Mouse (Mus musculus): ENCODE data around the gene Sgpp2. TPM values are rescaled to one million over a fixed set of nuclear protein-coding genes. Genes with fewer than 3 reads are reported as not detected.

Gene Sgpp2
- polyA plus RNA-seq, 1 experiment from 2014 or later, result 16.0 TPM

DNA sequence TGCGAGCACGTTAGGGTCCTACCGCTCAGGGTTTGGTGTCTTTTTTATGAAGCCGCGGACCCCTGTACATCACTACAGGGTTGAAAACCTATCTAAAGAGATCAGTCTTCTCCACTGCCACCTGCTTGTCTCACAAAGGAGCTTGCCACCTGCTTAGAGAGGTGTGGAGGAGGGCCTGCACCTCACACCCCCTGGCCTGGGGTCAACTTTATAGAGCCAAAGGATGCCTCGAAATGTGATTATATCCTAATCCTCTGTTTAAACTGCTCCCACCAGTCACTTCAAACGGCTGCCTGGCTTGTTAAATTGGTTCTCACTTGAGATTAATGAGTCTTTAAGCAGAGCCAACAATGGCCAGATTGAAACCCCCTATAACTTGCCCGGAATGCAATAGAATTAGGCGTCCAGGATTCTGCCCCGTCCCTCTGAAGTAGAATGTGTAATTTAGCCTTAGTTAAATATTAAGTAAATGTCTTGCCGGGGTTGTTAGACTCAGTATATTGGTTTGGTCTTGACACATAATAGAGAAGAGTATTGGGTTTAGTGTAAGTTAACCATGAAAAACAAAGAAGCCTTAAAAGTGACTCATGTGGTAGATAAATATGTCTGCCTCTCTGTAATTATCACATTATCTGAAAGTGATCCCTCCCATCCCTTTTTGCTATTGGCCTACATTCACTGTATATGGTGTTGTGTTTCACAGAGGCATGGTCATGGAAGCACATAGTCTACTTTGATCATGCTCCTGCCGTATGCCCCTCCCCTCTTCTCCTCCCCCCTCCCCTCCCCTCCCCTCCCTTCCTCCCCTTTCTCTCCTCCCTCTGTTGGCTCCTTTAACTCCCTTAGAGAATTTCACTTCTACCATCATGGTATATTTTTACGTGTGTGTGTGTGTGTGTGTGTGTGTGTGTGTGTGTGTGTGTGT lies 54.1 kb downstream of the Sgpp2 start:
- WGBS, result 30% methylated on average over 13 of the region's 13 CpGs
- no peaks in the 10 kb centered on the region for H3K36me3 ChIP-seq (ENCODE audit: insufficient read depth, low read length)
- H3K9me3 ChIP-seq (replicated peaks; ENCODE audit: low read length), result no peaks in the 10 kb centered on the region
- peak; percentile 43; the same call in 1 of the 2 replicates for ATAC-seq (replicated peaks; ENCODE audit: low FRiP score, low read depth)
- H3K4me2 ChIP-seq (ENCODE audit: low read length), result no peak overlapping the region
- TF ChIP-seq CTCF (IDR thresholded peaks at IDR 0.05; ENCODE audit: low read depth), result no peak
- peak; percentile 42 for DNase-seq (ENCODE audit: low spot score)
- H3K9ac ChIP-seq (ENCODE audit: low read depth, low read length), result no peak overlapping the region
- H3K4me1 ChIP-seq (replicated peaks; ENCODE audit: insufficient read depth, low read length), result peaks cover 10% of the 10 kb centered on the region; the same call in 1 of the 2 replicates
- no peaks in the 10 kb centered on the region for H3K27me3 ChIP-seq (ENCODE audit: insufficient read depth, low read length)
- no peak overlapping the region for H3K27ac ChIP-seq
- no peak overlapping the region for H3K4me3 ChIP-seq (replicated peaks; ENCODE audit: low read depth, low read length)

DNA sequence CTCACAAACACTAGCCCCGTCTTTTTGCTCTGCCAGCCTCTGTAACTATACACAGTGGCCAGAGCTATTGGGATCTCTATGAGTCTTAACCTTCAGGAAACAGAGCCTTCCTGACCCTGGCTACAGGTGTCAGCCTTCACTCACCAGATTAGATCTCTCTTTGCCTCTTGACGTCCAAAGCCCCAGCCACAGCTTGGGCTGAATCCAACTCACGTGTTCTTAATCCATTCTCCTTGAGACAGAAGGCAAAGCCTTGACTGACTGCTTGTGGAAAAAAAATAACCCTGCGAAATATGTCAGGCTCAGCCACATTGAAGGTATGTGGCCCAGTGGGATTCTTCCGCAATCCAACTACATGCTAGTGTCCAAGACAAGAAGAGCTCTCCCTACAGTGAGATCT lies 57.7 kb downstream of the Sgpp2 start:
- Histone ChIP-seq H3K4me1 (replicated peaks; ENCODE audit: insufficient read depth, low read length) (peaks cover 10% of the 10 kb centered on the region; the same call in 1 of the 2 replicates), H3K4me3 (replicated peaks; ENCODE audit: low read depth, low read length) (no peak overlapping the region), H3K27me3 (ENCODE audit: insufficient read depth, low read length) (no peaks in the 10 kb centered on the region), H3K27ac (no peak overlapping the region), H3K9me3 (replicated peaks; ENCODE audit: low read length) (no peaks in the 10 kb centered on the region), H3K36me3 (ENCODE audit: insufficient read depth, low read length) (no peaks in the 10 kb centered on the region), H3K4me2 (ENCODE audit: low read length) (no peak overlapping the region), H3K9ac (ENCODE audit: low read depth, low read length) (no peak overlapping the region)
- DNase-seq (ENCODE audit: low spot score), result no peak
- TF ChIP-seq CTCF (IDR thresholded peaks at IDR 0.05; ENCODE audit: low read depth), result no peak
- 62% methylated on average over 5 of the region's 5 CpGs for whole genome bisulfite sequencing
- ATAC-seq (replicated peaks; ENCODE audit: low FRiP score, low read depth), result 0 out of 2 replicates have a peak, but pooled peaks have one; percentile 18

DNA sequence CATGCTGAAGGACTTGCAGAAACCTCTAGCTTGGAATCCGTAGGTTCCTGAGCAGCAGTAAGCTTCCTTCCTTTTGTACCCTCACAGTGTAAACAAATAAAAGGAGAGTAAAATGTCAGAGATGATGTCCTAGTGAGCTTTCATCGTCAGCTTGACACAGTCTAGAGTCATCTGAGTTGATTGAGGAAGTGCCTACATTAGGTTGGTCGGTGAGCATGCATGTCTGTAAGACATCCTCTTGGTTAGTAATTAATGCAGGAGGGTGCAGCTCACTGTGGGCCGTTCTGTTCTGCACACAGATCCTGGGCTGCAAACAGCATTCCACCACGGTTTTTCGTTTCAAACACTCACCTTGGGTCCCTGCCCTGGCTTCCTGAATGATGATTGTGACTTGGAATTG lies 60.0 kb downstream of the Sgpp2 start:
- ATAC-seq (replicated peaks; ENCODE audit: low FRiP score, low read depth), result no peak
- no peak for DNase-seq (ENCODE audit: low spot score)
- no peak overlapping the region for H3K27ac ChIP-seq
- no peak overlapping the region for H3K4me3 ChIP-seq (replicated peaks; ENCODE audit: low read depth, low read length)
- no peak overlapping the region for H3K9ac ChIP-seq (ENCODE audit: low read depth, low read length)
- H3K9me3 ChIP-seq (replicated peaks; ENCODE audit: low read length), result no peaks in the 10 kb centered on the region
- H3K36me3 ChIP-seq (ENCODE audit: insufficient read depth, low read length), result no peaks in the 10 kb centered on the region
- no peak overlapping the region for H3K4me2 ChIP-seq (ENCODE audit: low read length)
- no peaks in the 10 kb centered on the region for H3K27me3 ChIP-seq (ENCODE audit: insufficient read depth, low read length)
- TF ChIP-seq CTCF (IDR thresholded peaks at IDR 0.05; ENCODE audit: low read depth), result no peak
- 24% methylated on average over 6 of the region's 6 CpGs for WGBS
- H3K4me1 ChIP-seq (replicated peaks; ENCODE audit: insufficient read depth, low read length), result peaks cover 9% of the 10 kb centered on the region; the same call in 1 of the 2 replicates

DNA sequence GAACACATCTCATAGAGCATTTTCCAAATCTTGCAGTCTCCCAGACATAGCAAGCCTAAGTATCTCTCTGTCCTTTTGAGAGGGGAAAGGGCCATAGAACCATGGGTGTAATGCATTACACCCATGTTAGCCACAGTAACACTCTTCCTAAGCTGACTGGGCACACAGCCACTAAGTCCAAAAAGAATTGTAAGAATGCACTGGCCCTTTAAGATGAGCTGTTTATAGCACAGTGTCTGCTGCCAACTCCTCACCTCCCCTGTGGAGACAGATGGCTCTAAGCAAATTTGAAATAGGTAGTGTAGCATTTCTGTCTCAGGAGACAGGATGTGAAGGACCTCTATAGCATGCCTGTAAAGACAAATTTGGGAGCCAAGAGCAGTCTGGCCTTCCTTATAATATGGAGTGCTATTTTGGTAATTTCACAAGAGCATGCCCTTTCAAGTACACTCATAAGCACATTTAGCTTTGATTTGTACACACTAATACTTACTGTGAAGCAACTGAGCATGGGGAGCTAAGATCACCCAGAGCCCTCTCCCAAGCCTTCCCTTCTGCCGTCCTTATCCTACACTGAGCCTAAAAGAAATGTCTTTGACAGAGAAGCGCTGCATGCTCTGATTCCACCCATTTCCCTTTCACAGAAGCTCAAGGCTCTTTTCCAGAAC lies 61.6 kb downstream of the Sgpp2 start:
- DNase-seq (ENCODE audit: low spot score) (no peak), ATAC-seq (replicated peaks; ENCODE audit: low FRiP score, low read depth) (no peak)
- Histone ChIP-seq H3K9ac (ENCODE audit: low read depth, low read length) (no peak overlapping the region), H3K36me3 (ENCODE audit: insufficient read depth, low read length) (no peaks in the 10 kb centered on the region), H3K27ac (no peak overlapping the region), H3K4me1 (replicated peaks; ENCODE audit: insufficient read depth, low read length) (no peaks in the 10 kb centered on the region), H3K4me3 (replicated peaks; ENCODE audit: low read depth, low read length) (no peak overlapping the region), H3K9me3 (replicated peaks; ENCODE audit: low read length) (no peaks in the 10 kb centered on the region), H3K27me3 (ENCODE audit: insufficient read depth, low read length) (no peaks in the 10 kb centered on the region), H3K4me2 (ENCODE audit: low read length) (no peak overlapping the region)
- no peak for TF ChIP-seq CTCF (IDR thresholded peaks at IDR 0.05; ENCODE audit: low read depth)
- 87% methylated on average over 2 of the region's 2 CpGs for WGBS

DNA sequence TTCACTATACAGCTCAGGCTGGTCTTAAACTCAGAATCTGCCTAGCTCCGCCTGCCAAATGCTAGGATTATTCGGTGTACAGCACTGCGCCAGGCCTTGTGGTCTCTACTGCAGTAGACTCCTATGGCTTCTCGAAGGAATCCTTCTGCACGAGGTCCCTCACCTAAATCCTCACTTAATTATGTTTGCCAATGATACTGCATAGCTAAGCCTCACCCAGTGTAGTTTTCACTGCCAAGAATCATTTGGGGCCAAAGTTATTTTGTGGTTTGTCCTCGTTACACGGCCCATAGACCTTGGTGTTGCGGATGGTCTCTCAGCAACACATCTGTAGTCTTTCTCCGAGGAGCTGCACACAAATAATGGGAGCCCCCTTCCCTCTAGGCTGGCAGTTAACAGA lies 62.2 kb downstream of the Sgpp2 start:
- Histone ChIP-seq H3K36me3 (ENCODE audit: insufficient read depth, low read length) (no peaks in the 10 kb centered on the region), H3K4me2 (ENCODE audit: low read length) (no peak overlapping the region), H3K4me1 (replicated peaks; ENCODE audit: insufficient read depth, low read length) (0 out of 2 replicates have a peak, but pooled peaks cover 4% of the 10 kb centered on the region), H3K9ac (ENCODE audit: low read depth, low read length) (no peak overlapping the region), H3K27ac (no peak overlapping the region), H3K9me3 (replicated peaks; ENCODE audit: low read length) (no peaks in the 10 kb centered on the region), H3K27me3 (ENCODE audit: insufficient read depth, low read length) (no peaks in the 10 kb centered on the region), H3K4me3 (replicated peaks; ENCODE audit: low read depth, low read length) (no peak overlapping the region)
- WGBS, result 84% methylated on average over 9 of the region's 9 CpGs
- ATAC-seq (replicated peaks; ENCODE audit: low FRiP score, low read depth) (no peak), DNase-seq (ENCODE audit: low spot score) (no peak)
- TF ChIP-seq CTCF (IDR thresholded peaks at IDR 0.05; ENCODE audit: low read depth), result no peak

DNA sequence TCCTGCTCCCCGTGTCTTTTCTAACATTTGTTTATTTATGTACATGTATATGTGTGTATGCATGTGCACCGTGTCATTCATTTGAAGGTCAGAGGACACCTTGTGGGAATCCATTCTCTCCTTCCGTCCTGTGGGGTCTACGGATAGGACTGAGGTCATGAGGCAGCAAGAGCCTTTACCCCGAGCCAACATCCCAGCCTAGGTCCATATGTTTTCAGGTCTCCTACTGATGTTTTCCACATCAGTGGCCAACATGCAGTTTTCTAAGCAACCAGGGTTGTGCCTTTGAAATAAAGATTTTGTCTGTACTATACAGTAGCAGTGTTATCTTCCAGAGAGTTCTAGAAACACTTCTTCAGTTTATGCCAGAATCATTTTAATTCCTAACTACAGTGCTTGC lies 63.7 kb downstream of the Sgpp2 start:
- no peak for TF ChIP-seq CTCF (IDR thresholded peaks at IDR 0.05; ENCODE audit: low read depth)
- Histone ChIP-seq H3K4me2 (ENCODE audit: low read length) (no peak overlapping the region), H3K27ac (no peak overlapping the region), H3K9me3 (replicated peaks; ENCODE audit: low read length) (no peaks in the 10 kb centered on the region), H3K36me3 (ENCODE audit: insufficient read depth, low read length) (no peaks in the 10 kb centered on the region), H3K4me1 (replicated peaks; ENCODE audit: insufficient read depth, low read length) (0 out of 2 replicates have a peak, but pooled peaks cover 4% of the 10 kb centered on the region), H3K4me3 (replicated peaks; ENCODE audit: low read depth, low read length) (no peak overlapping the region), H3K27me3 (ENCODE audit: insufficient read depth, low read length) (no peaks in the 10 kb centered on the region), H3K9ac (ENCODE audit: low read depth, low read length) (no peak overlapping the region)
- WGBS, result 92% methylated on average over 5 of the region's 5 CpGs
- ATAC-seq (replicated peaks; ENCODE audit: low FRiP score, low read depth) (no peak), DNase-seq (ENCODE audit: low spot score) (no peak)
